Mouse (Mus musculus) spleen, adult 2 months (tissue): ENCODE results near the gene Tle2. TPM values are rescaled to one million over a fixed set of nuclear protein-coding genes. Genes with fewer than 3 reads are reported as not detected.

ENCODE experiments used
- DNase-seq, 2 experiments: peaks; one replicate each; pipeline versions ENCODE4 v3.0.0 to v3.0.0-alpha.2; 2012 to 2021; ENCODE audit warnings: low spot score in 2 of 2, low read depth in 1 of 2
- H3K27ac ChIP-seq: fragments of 200-500 bp; 2 replicates; pipeline ENCODE4 v1.5.1; 2012; ENCODE audit warnings: low read length, inconsistent platforms; ENCODE audit not compliant: insufficient read depth
- H3K27me3 ChIP-seq: fragments of 200-500 bp; 2 replicates; pipeline ENCODE4 v1.6.1; 2012; ENCODE audit warnings: mild to moderate bottlenecking, moderate library complexity, low read length, inconsistent platforms; ENCODE audit not compliant: control insufficient read depth, insufficient read depth
- H3K36me3 ChIP-seq: fragments of 200-500 bp; 2 replicates; pipeline ENCODE4 v1.6.1; 2012; ENCODE audit warnings: mild to moderate bottlenecking, low read length, inconsistent platforms; ENCODE audit not compliant: control insufficient read depth, insufficient read depth
- H3K4me1 ChIP-seq: fragments of 200-500 bp; 2 replicates; pipeline ENCODE4 v1.6.1; 2011; ENCODE audit warnings: inconsistent platforms; ENCODE audit not compliant: control insufficient read depth, insufficient read depth, insufficient read length
- H3K4me3 ChIP-seq: fragments of 200-500 bp; 2 replicates; pipeline ENCODE4 v1.5.1; 2011; ENCODE audit warnings: mild to moderate bottlenecking, inconsistent platforms; ENCODE audit not compliant: insufficient read depth, insufficient read length; ENCODE audit errors: extremely low read depth
- CTCF ChIP-seq: fragments of 200-500 bp; IDR thresholded peaks from 2 replicates; pipeline ENCODE4 v1.5.1; 2011; ENCODE audit warnings: mild to moderate bottlenecking, inconsistent platforms; ENCODE audit not compliant: insufficient read depth, insufficient read length, insufficient replicate concordance; ENCODE audit errors: extremely low read depth
- POLR2A ChIP-seq: fragments of 200-500 bp; IDR thresholded peaks from 2 replicates; pipeline ENCODE4 v1.6.1; 2011; ENCODE audit warnings: low read depth, low read length, inconsistent platforms
- WGBS: fragments of 180-500 bp; shearing (Covaris S2); methylation state at CpG from one replicate; pipeline ENCODE4 v1.1.7; 2018; 5-methylcytosine and 5-hydroxymethylcytosine counted together
- polyA plus RNA-seq: library from polyadenylated mRNA; depleted of rRNA; stranded (reverse); fragments of >200 nt; gene quantifications from 2 replicates; pipeline ENCODE4 v1.2.3, GENCODE M21; 2012

Tle2 gene
- polyA plus RNA-seq, 1 experiment: 49.9 TPM

- no peak overlapping the region for H3K27ac ChIP-seq
- DNase-seq: no peak
- no peak for TF ChIP-seq CTCF
- TF ChIP-seq POLR2A: no peak
- peaks cover 3% of the 10 kb centered on the region; the same call in 1 of the 2 replicates for H3K4me1 ChIP-seq
- 78% methylated on average over 9 of the region's 9 CpGs for WGBS
- H3K27me3 ChIP-seq: peaks cover 5% of the 10 kb centered on the region; the same call in 1 of the 2 replicates
- no peaks in the 10 kb centered on the region for H3K36me3 ChIP-seq
- no peak overlapping the region for H3K4me3 ChIP-seq
These were observed 17.5 kb downstream of the Tle2 start for GRCm38 (mm10) chr10:81591846-81592245.

- Histone ChIP-seq H3K27ac (no peak overlapping the region), H3K4me1 (peaks cover 8% of the 10 kb centered on the region; the same call in 1 of the 2 replicates), H3K4me3 (no peak overlapping the region), H3K36me3 (no peaks in the 10 kb centered on the region), H3K27me3 (peaks cover 7% of the 10 kb centered on the region; the same call in 1 of the 2 replicates)
- no peak for DNase-seq
- 77% methylated on average over 7 of the region's 7 CpGs for WGBS
- no peak for TF ChIP-seq POLR2A
- no peak for TF ChIP-seq CTCF
These were observed 18.3 kb downstream of the Tle2 start for GRCm38 (mm10) chr10:81592631-81593030.

GRCm38 (mm10) chr10:81593223-81593622 is 18.9 kb downstream of the Tle2 start:
- H3K27me3 ChIP-seq: peaks cover 7% of the 10 kb centered on the region; the same call in 1 of the 2 replicates
- H3K4me3 ChIP-seq: no peak overlapping the region
- H3K27ac ChIP-seq: no peak overlapping the region
- H3K4me1 ChIP-seq: peaks cover 12% of the 10 kb centered on the region; the same call in 1 of the 2 replicates
- TF ChIP-seq POLR2A (no peak), CTCF (no peak)
- WGBS: 83% methylated on average over 4 of the region's 4 CpGs
- no peaks in the 10 kb centered on the region for H3K36me3 ChIP-seq
- no peak for DNase-seq

DNA sequence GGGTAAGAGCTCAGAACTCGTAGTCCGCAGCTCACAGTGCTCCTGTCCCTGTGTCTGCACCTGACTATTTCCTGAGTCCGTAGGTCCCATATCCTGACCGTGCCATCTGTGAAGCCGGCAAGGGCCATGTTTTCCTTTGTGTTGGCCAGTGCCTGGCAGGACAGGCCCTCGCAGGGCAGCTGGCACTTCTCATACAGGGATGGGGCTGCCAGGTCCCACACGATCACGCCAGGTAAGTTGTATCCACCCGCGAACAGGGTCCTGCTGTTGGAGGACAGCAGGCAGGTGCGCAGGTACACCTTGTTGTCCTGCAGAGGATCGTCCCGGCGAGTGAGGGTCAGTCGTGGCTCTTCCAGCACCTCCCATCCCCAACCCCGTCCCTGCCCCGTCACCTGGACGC is 19.6 kb downstream of the Tle2 start:
- DNase-seq: no peak
- H3K36me3 ChIP-seq: no peaks in the 10 kb centered on the region
- WGBS: 89% methylated on average over 18 of the region's 18 CpGs
- H3K4me3 ChIP-seq: no peak overlapping the region
- peaks cover 7% of the 10 kb centered on the region; the same call in 1 of the 2 replicates for H3K27me3 ChIP-seq
- no peak for TF ChIP-seq CTCF
- no peak for TF ChIP-seq POLR2A
- no peak overlapping the region for H3K27ac ChIP-seq
- H3K4me1 ChIP-seq: peaks cover 12% of the 10 kb centered on the region; the same call in 1 of the 2 replicates

GRCm38 (mm10) chr10:81595599-81595998 is 21.2 kb downstream of the Tle2 start:
- TF ChIP-seq POLR2A: no peak
- no peak for TF ChIP-seq CTCF
- DNase-seq: no peak
- no peak overlapping the region for H3K4me3 ChIP-seq
- H3K27ac ChIP-seq: no peak overlapping the region
- H3K36me3 ChIP-seq: no peaks in the 10 kb centered on the region
- WGBS: 80% methylated on average over 5 of the region's 5 CpGs
- H3K27me3 ChIP-seq: peaks cover 7% of the 10 kb centered on the region; the same call in 1 of the 2 replicates
- peaks cover 12% of the 10 kb centered on the region; the same call in 1 of the 2 replicates for H3K4me1 ChIP-seq

DNA sequence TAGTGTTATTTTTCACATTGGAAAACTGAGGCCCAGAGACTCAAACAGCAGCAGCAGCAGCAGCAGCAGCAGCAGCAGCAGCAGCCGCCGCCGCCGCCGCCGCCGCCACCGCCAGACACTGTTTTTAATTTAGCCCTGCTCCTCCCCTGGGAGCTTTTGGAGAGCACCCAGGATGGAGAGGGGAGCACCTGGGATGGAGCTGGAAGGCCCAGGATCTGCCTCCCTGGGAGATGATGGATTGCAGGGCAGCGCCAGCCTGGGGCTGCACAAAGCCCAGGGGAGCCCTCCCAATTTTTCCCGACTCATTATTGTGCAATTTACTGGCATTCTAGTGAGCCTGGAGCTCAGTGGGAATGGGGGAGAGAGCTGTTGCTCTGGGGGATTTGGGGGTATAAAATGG is 22.2 kb downstream of the Tle2 start:
- peaks cover 19% of the 10 kb centered on the region for H3K4me1 ChIP-seq
- no peaks in the 10 kb centered on the region for H3K36me3 ChIP-seq
- TF ChIP-seq CTCF (no peak), POLR2A (no peak)
- DNase-seq: no peak
- peaks cover 7% of the 10 kb centered on the region; the same call in 1 of the 2 replicates for H3K27me3 ChIP-seq
- 12% methylated on average over 10 of the region's 10 CpGs for WGBS
- H3K4me3 ChIP-seq: no peak overlapping the region
- no peak overlapping the region for H3K27ac ChIP-seq

GRCm38 (mm10) chr10:81597137-81597950 is 23.0 kb downstream of the Tle2 start:
- 5% methylated on average over 12 of the region's 12 CpGs for WGBS
- DNase-seq: no peak

More at GRCm38 (mm10) chr10:81597137-81597950, 23.0 kb downstream of the Tle2 start:
- TF ChIP-seq CTCF (no peak), POLR2A (no peak)
- peaks cover 7% of the 10 kb centered on the region; the same call in 1 of the 2 replicates for H3K27me3 ChIP-seq
- H3K27ac ChIP-seq: no peak overlapping the region
- peaks cover 21% of the 10 kb centered on the region for H3K4me1 ChIP-seq
- H3K4me3 ChIP-seq: no peak overlapping the region
- no peaks in the 10 kb centered on the region for H3K36me3 ChIP-seq
